Mouse (Mus musculus) CH12.LX (cell line): ENCODE measurements around the gene Chit1. TPM values are rescaled to one million over a fixed set of nuclear protein-coding genes. Genes with fewer than 3 reads are reported as not detected.

Experiments used
- DNase-seq: peaks from one replicate; pipeline ENCODE4 v3.0.0-alpha.2; 2013; ENCODE audit errors: extremely low read depth
- H3K27ac ChIP-seq: 2 replicates; pipeline ENCODE4 v1.5.1; 2012; ENCODE audit warnings: low read depth, mild to moderate bottlenecking, control low read depth, moderate library complexity; ENCODE audit not compliant: insufficient read depth
- H3K27me3 ChIP-seq: replicated peaks from 2 replicates; pipeline ENCODE3; 2012; ENCODE audit warnings: inconsistent platforms
- H3K36me3 ChIP-seq, 2 experiments: replicated peaks in 1 of 2; 2 replicates each; pipeline versions ENCODE3 to v1.6.1; 2012; ENCODE audit warnings: inconsistent platforms in 1 of 2, low read length in 1 of 2, mild to moderate bottlenecking in 1 of 2, mixed read lengths in 1 of 2, moderate library complexity in 1 of 2; ENCODE audit not compliant: control insufficient read depth in 1 of 2, insufficient read depth in 1 of 2
- H3K4me1 ChIP-seq, 2 experiments: 2 replicates each; pipeline ENCODE4 v1.6.1; 2012; ENCODE audit warnings: inconsistent platforms in 1 of 2, moderate library complexity in 1 of 2; ENCODE audit not compliant: insufficient read depth in 2 of 2, control insufficient read depth in 1 of 2
- H3K4me2 ChIP-seq: 2 replicates; pipeline ENCODE4 v1.6.1; 2012; ENCODE audit warnings: low read depth, mild to moderate bottlenecking, control low read depth; ENCODE audit not compliant: poor library complexity, insufficient read depth, severe bottlenecking
- H3K4me3 ChIP-seq, 3 experiments: fragments of 150-350 bp in 1 of 3; sonication (generic) in 1 of 3; replicated peaks in 1 of 3; 2 replicates each; pipeline versions ENCODE3 to v1.5.1; 2011 to 2012; ENCODE audit warnings: low read depth in 2 of 3, low read length in 2 of 3, mild to moderate bottlenecking in 2 of 3, moderate library complexity in 2 of 3, control low read depth in 1 of 3, improper control_type of control experiment in 1 of 3, inconsistent platforms in 1 of 3, mixed read lengths in 1 of 3; ENCODE audit not compliant: poor library complexity in 1 of 3
- H3K79me2 ChIP-seq: replicated peaks from 2 replicates; pipeline ENCODE4 v1.6.1; 2012; ENCODE audit warnings: mild to moderate bottlenecking, moderate library complexity; ENCODE audit not compliant: control insufficient read depth, poor library complexity, insufficient read depth, severe bottlenecking; ENCODE audit errors: extremely low read depth
- H3K9ac ChIP-seq: 2 replicates; pipeline ENCODE4 v1.6.1; 2012; ENCODE audit warnings: low read depth, mild to moderate bottlenecking, control low read depth, moderate library complexity; ENCODE audit not compliant: insufficient read depth
- H3K9me3 ChIP-seq: replicated peaks from 2 replicates; pipeline ENCODE3; 2012; ENCODE audit warnings: low read length, inconsistent platforms, mixed read lengths
- BHLHE40 ChIP-seq: IDR thresholded peaks from 2 replicates; pipeline ENCODE4 v1.6.1; 2011; ENCODE audit warnings: mild to moderate bottlenecking, low read depth, low read length, improper control_type of control experiment
- CHD2 ChIP-seq: IDR thresholded peaks from 2 replicates; pipeline ENCODE4 v1.6.1; 2011; ENCODE audit warnings: low read length, improper control_type of control experiment
- CTCF ChIP-seq, 2 experiments: IDR thresholded peaks in 1 of 2; conservative IDR thresholded peaks in 1 of 2; 2 replicates each; pipeline ENCODE4 v1.5.1; 2011 to 2012; ENCODE audit warnings: low read depth in 2 of 2, low read length in 2 of 2, improper control_type of control experiment in 1 of 2, inconsistent platforms in 1 of 2, mild to moderate bottlenecking in 1 of 2, moderate library complexity in 1 of 2
- E2F4 ChIP-seq: IDR thresholded peaks from 2 replicates; pipeline ENCODE4 v1.6.1; 2011; ENCODE audit warnings: low read depth, low read length, improper control_type of control experiment; ENCODE audit not compliant: insufficient replicate concordance
- ELF1 ChIP-seq: IDR thresholded peaks from 2 replicates; pipeline ENCODE4 v1.6.1; 2014; ENCODE audit warnings: low read depth, mild to moderate bottlenecking, inconsistent platforms, low read length, improper control_type of control experiment
- EP300 ChIP-seq: IDR thresholded peaks from 2 replicates; pipeline ENCODE4 v1.6.1; 2011; ENCODE audit warnings: low read length, improper control_type of control experiment
- HCFC1 ChIP-seq: IDR thresholded peaks from 2 replicates; pipeline ENCODE4 v1.6.1; 2012; ENCODE audit warnings: low read depth, mild to moderate bottlenecking, inconsistent platforms, low read length, improper control_type of control experiment
- JUN ChIP-seq: IDR thresholded peaks from 2 replicates; pipeline ENCODE4 v1.6.1; 2011; ENCODE audit warnings: low read depth, mild to moderate bottlenecking, low read length, improper control_type of control experiment, moderate library complexity; ENCODE audit not compliant: insufficient read depth
- KAT2A ChIP-seq: IDR thresholded peaks from 2 replicates; pipeline ENCODE4 v1.6.1; 2012; ENCODE audit warnings: low read length, improper control_type of control experiment, inconsistent platforms; ENCODE audit not compliant: insufficient replicate concordance
- MAFK ChIP-seq: IDR thresholded peaks from 2 replicates; pipeline ENCODE4 v1.6.1; 2011; ENCODE audit warnings: low read length, improper control_type of control experiment; ENCODE audit not compliant: insufficient replicate concordance
- MAZ ChIP-seq: IDR thresholded peaks from 2 replicates; pipeline ENCODE4 v1.6.1; 2012; ENCODE audit warnings: low read depth, mild to moderate bottlenecking, inconsistent platforms, low read length, improper control_type of control experiment, moderate library complexity
- MXI1 ChIP-seq: IDR thresholded peaks from 2 replicates; pipeline ENCODE4 v1.6.1; 2011; ENCODE audit warnings: mild to moderate bottlenecking, low read depth, low read length, improper control_type of control experiment
- MYC ChIP-seq: IDR thresholded peaks from 2 replicates; pipeline ENCODE4 v1.6.1; 2011; ENCODE audit warnings: low read depth, mild to moderate bottlenecking, improper control_type of control experiment, low read length
- PAX5 ChIP-seq: IDR thresholded peaks from 2 replicates; pipeline ENCODE4 v1.6.1; 2012; ENCODE audit warnings: low read length, inconsistent platforms, mixed read lengths
- POLR2A ChIP-seq: IDR thresholded peaks from 2 replicates; pipeline ENCODE4 v1.6.1; 2011; ENCODE audit warnings: low read depth, mild to moderate bottlenecking, improper control_type of control experiment, low read length
- RAD21 ChIP-seq: IDR thresholded peaks from 2 replicates; pipeline ENCODE4 v1.6.1; 2011; ENCODE audit warnings: low read depth, mild to moderate bottlenecking, low read length, improper control_type of control experiment, moderate library complexity
- RCOR1 ChIP-seq: conservative IDR thresholded peaks from 2 replicates; pipeline ENCODE4 v1.6.1; 2012; ENCODE audit warnings: low read depth, mild to moderate bottlenecking, inconsistent platforms, low read length, improper control_type of control experiment
- SIN3A ChIP-seq: IDR thresholded peaks from 2 replicates; pipeline ENCODE4 v1.6.1; 2012; ENCODE audit warnings: low read length, improper control_type of control experiment, inconsistent platforms
- TBP ChIP-seq: conservative IDR thresholded peaks from 2 replicates; pipeline ENCODE4 v1.6.1; 2011; ENCODE audit warnings: low read depth, low read length, improper control_type of control experiment
- TCF12 ChIP-seq: IDR thresholded peaks from 2 replicates; pipeline ENCODE4 v1.6.1; 2014; ENCODE audit warnings: low read depth, mild to moderate bottlenecking, inconsistent platforms, low read length, improper control_type of control experiment
- USF1 ChIP-seq: IDR thresholded peaks from 2 replicates; pipeline ENCODE4 v1.6.1; 2014; ENCODE audit warnings: low read depth, mild to moderate bottlenecking, inconsistent platforms, low read length, improper control_type of control experiment
- USF2 ChIP-seq: conservative IDR thresholded peaks from 2 replicates; pipeline ENCODE4 v1.6.1; 2011; ENCODE audit warnings: low read depth, low read length, improper control_type of control experiment
- ZNF384 ChIP-seq: IDR thresholded peaks from 2 replicates; pipeline ENCODE4 v1.6.1; 2012; ENCODE audit warnings: low read depth, low read length, improper control_type of control experiment, inconsistent platforms
- dilution Hi-C: fragments of 300-500 bp; cut with MboI; formaldehyde crosslinking; loops from 2 replicates; pipeline ENCODE4 v1.14.3; 2020; ENCODE audit warnings: low sequenced_read_pairs; ENCODE audit not compliant: extremely low pct_unique_long_range_greater_than_20kb, extremely low pct_ligation_motif_present
- in situ Hi-C: fragments of 300-500 bp; cut with MboI; formaldehyde crosslinking; loops from 3 replicates; pipeline ENCODE4 v1.14.3; 2019; ENCODE audit warnings: low sequenced_read_pairs, low pct_ligation_motif_present, low pct_unique_long_range_greater_than_20kb, mixed read lengths
- polyA plus RNA-seq: library from polyadenylated mRNA; unstranded; fragments of >175 nt; gene quantifications from 2 replicates; pipeline ENCODE4 v1.2.1, GENCODE M21; 2012; ENCODE audit warnings: low read depth; ENCODE audit not compliant: insufficient read length
- total RNA-seq, 2 experiments: library from RNA; depleted of rRNA; stranded (reverse); fragments of 300-350 nt in 1 of 2; fragments of >200 nt in 1 of 2; gene quantifications; 2 replicates each; pipeline ENCODE4 v1.2.3; 2012 to 2014

Chit1 gene
- total and polyA plus RNA-seq, 3 experiments: 0.25 to 0.47 (median 0.36) TPM

GRCm38 (mm10) chr1:134164454-134164853, 53.4 kb downstream of the Chit1 start:
- 0 out of 4 replicates have a peak, but pooled peaks cover 0 to 3% of the 10 kb centered on the region in 2 experiments for H3K4me1 ChIP-seq

GRCm38 (mm10) chr1:134166547-134166946, 55.5 kb downstream of the Chit1 start:
- Histone ChIP-seq H3K9me3 (peaks cover 10% of the 10 kb centered on the region), H3K4me1 (0 out of 4 replicates have a peak, but pooled peaks cover 0 to 3% of the 10 kb centered on the region in 2 experiments), H3K27ac (no peak overlapping the region), H3K4me2 (no peak overlapping the region), H3K4me3 (no peak overlapping the region), H3K36me3 (no peaks in the 10 kb centered on the region), H3K9ac (no peak overlapping the region), H3K79me2 (no peaks in the 10 kb centered on the region), H3K27me3 (no peaks in the 10 kb centered on the region)
- TF ChIP-seq CHD2: no peak
- TF ChIP-seq SIN3A: no peak
- TF ChIP-seq MAZ: no peak
- no peak for TF ChIP-seq USF1
- in situ Hi-C loops (no loop called here), dilution Hi-C loops (no loop called here)
- no peak for DNase-seq

More at GRCm38 (mm10) chr1:134164454-134164853, 53.4 kb downstream of the Chit1 start:
- dilution Hi-C loops (no loop called here), in situ Hi-C loops (no loop called here)
- no peaks in the 10 kb centered on the region for H3K36me3 ChIP-seq
- H3K9ac ChIP-seq: no peak overlapping the region
- H3K9me3 ChIP-seq: no peaks in the 10 kb centered on the region
- no peak for DNase-seq
- no peak overlapping the region for H3K27ac ChIP-seq
- TF ChIP-seq JUN (no peak), BHLHE40 (no peak), MXI1 (no peak), ZNF384 (no peak), TBP (no peak), SIN3A (no peak)
- no peak overlapping the region for H3K4me3 ChIP-seq
- no peaks in the 10 kb centered on the region for H3K79me2 ChIP-seq
- H3K4me2 ChIP-seq: no peak overlapping the region
- no peaks in the 10 kb centered on the region for H3K27me3 ChIP-seq

- Histone ChIP-seq H3K79me2 (no peaks in the 10 kb centered on the region), H3K27ac (no peak overlapping the region), H3K4me2 (no peak overlapping the region), H3K4me3 (no peak overlapping the region), H3K36me3 (no peaks in the 10 kb centered on the region), H3K27me3 (no peaks in the 10 kb centered on the region), H3K9me3 (peaks cover 10% of the 10 kb centered on the region), H3K9ac (no peak overlapping the region), H3K4me1 (0 out of 4 replicates have a peak, but pooled peaks cover 0 to 3% of the 10 kb centered on the region in 2 experiments)
- TF ChIP-seq MAFK (no peak), ELF1 (no peak), CTCF (conservative IDR thresholded peaks at IDR 0.05 in 1 of 2, IDR thresholded peaks at IDR 0.05 in 1 of 2; ENCODE audit: low read depth in 2 of 2, low read length in 2 of 2) (no peak), KAT2A (no peak), MYC (no peak), HCFC1 (no peak), RAD21 (no peak), ZNF384 (no peak), USF2 (no peak), PAX5 (no peak), RCOR1 (no peak), TCF12 (no peak), E2F4 (no peak), EP300 (no peak), POLR2A (no peak), BHLHE40 (no peak)
- dilution Hi-C loops: no loop called here
- DNase-seq: no peak
- in situ Hi-C loops: no loop called here
Measured at GRCm38 (mm10) chr1:134167416-134168305, 56.6 kb downstream of the Chit1 start.
